Mouse (Mus musculus) heart, embryonic 13.5 days (tissue): Measurements from ENCODE around the gene 4930402F06Rik. TPM values are rescaled to one million over a fixed set of nuclear protein-coding genes. Genes with fewer than 3 reads are reported as not detected.

ENCODE experiments used
- ATAC-seq: fragments of 200-750 bp; cut with Nextera tagmentation; 2 replicates; pipeline ENCODE4 v1.8.0; 2017; ENCODE audit warnings: moderate TSS enrichment; ENCODE audit not compliant: insufficient number of reproducible peaks, low FRiP score, low TSS enrichment; ENCODE audit errors: extremely low read depth
- H3K27ac ChIP-seq: fragments of 300-500 bp; sonication (generic); replicated peaks from 2 replicates; pipeline ENCODE4 v1.5.1; 2015; ENCODE audit warnings: moderate library complexity, mild to moderate bottlenecking, inconsistent platforms
- H3K27me3 ChIP-seq: fragments of 300-500 bp; sonication (generic); replicated peaks from 2 replicates; pipeline ENCODE4 v1.6.1; 2015; ENCODE audit warnings: mild to moderate bottlenecking, inconsistent platforms
- H3K36me3 ChIP-seq: fragments of 300-500 bp; sonication (generic); 2 replicates; pipeline ENCODE4 v1.6.1; 2015; ENCODE audit warnings: mild to moderate bottlenecking, inconsistent platforms
- H3K4me1 ChIP-seq: fragments of 300-500 bp; sonication (generic); 2 replicates; pipeline ENCODE4 v1.6.1; 2015; ENCODE audit warnings: inconsistent platforms
- H3K4me2 ChIP-seq: fragments of 300-500 bp; sonication (generic); 2 replicates; pipeline ENCODE4 v1.6.1; 2015; ENCODE audit warnings: inconsistent platforms, mild to moderate bottlenecking, moderate library complexity
- H3K4me3 ChIP-seq: fragments of 300-500 bp; sonication (generic); 2 replicates; pipeline ENCODE4 v1.5.1; 2015; ENCODE audit warnings: moderate library complexity, mild to moderate bottlenecking, inconsistent platforms
- H3K9ac ChIP-seq: fragments of 300-500 bp; sonication (generic); 2 replicates; pipeline ENCODE4 v1.6.1; 2015; ENCODE audit warnings: inconsistent platforms, mild to moderate bottlenecking, moderate library complexity
- H3K9me3 ChIP-seq: fragments of 300-500 bp; sonication (generic); 2 replicates; pipeline ENCODE4 v1.6.1; 2016; ENCODE audit warnings: inconsistent platforms
- WGBS: fragments of 180-500 bp; shearing (Covaris S2); methylation state at CpG from one replicate; pipeline ENCODE4 v1.1.7; 2015; ENCODE audit warnings: mixed read lengths; 5-methylcytosine and 5-hydroxymethylcytosine counted together
- polyA plus RNA-seq: library from polyadenylated mRNA; unstranded; fragments of >200 nt; fragmentation: Nextera tagmentation; extraction: Ambion mirVana; gene quantifications from 2 replicates; pipeline ENCODE4 v1.2.1, GENCODE M21; 2015

4930402F06Rik gene
- polyA plus RNA-seq, 1 experiment from 2014 or later, result not detected

- Histone ChIP-seq H3K9ac (no peak overlapping the region), H3K27ac (no peak overlapping the region), H3K4me2 (no peak overlapping the region), H3K36me3 (no peaks in the 10 kb centered on the region), H3K27me3 (no peaks in the 10 kb centered on the region), H3K9me3 (no peaks in the 10 kb centered on the region), H3K4me3 (no peak overlapping the region), H3K4me1 (peaks cover 18% of the 10 kb centered on the region)
- WGBS, result 72% methylated on average over 6 of the region's 6 CpGs
- ATAC-seq, result no peak
Observed at GRCm38 (mm10) chr2:35338707-35339106, 58.3 kb downstream of the 4930402F06Rik start.

- H3K4me1 ChIP-seq, result peaks cover 19% of the 10 kb centered on the region
- no peaks in the 10 kb centered on the region for H3K36me3 ChIP-seq
- WGBS, result 74% methylated on average over 1 of the region's 1 CpGs
- H3K4me2 ChIP-seq, result no peak overlapping the region
- no peak overlapping the region for H3K4me3 ChIP-seq
- H3K9me3 ChIP-seq, result no peaks in the 10 kb centered on the region
- no peak overlapping the region for H3K27ac ChIP-seq
- ATAC-seq, result no peak
- no peak overlapping the region for H3K9ac ChIP-seq
- H3K27me3 ChIP-seq, result no peaks in the 10 kb centered on the region
Observed at GRCm38 (mm10) chr2:35338036-35338435, 58.9 kb downstream of the 4930402F06Rik start.

- H3K27me3 ChIP-seq, result no peaks in the 10 kb centered on the region
- no peaks in the 10 kb centered on the region for H3K36me3 ChIP-seq
- 50% methylated on average over 10 of the region's 10 CpGs for WGBS
- peaks cover 24% of the 10 kb centered on the region for H3K4me1 ChIP-seq
- peak overlapping the region; percentile 82 for H3K4me3 ChIP-seq
- H3K9ac ChIP-seq, result peak overlapping the region; percentile 79
- H3K27ac ChIP-seq, result peak overlapping the region; percentile 68
- no peak for ATAC-seq
- peak overlapping the region; percentile 98 for H3K4me2 ChIP-seq
- no peaks in the 10 kb centered on the region for H3K9me3 ChIP-seq
Observed at GRCm38 (mm10) chr2:35337419-35337818, 59.6 kb downstream of the 4930402F06Rik start.

- Histone ChIP-seq H3K27ac (peak within 1 kb of the TSS; percentile 93), H3K9me3 (no peaks in the 10 kb centered on the region), H3K4me1 (peaks cover 24% of the 10 kb centered on the region), H3K4me2 (peak within 1 kb of the TSS; percentile 98), H3K4me3 (peak within 1 kb of the TSS; percentile 82), H3K36me3 (no peaks in the 10 kb centered on the region), H3K27me3 (no peaks in the 10 kb centered on the region), H3K9ac (peak within 1 kb of the TSS; percentile 92)
- peak; percentile 95 for ATAC-seq
- under 1% methylated on average over 45 of the region's 45 CpGs for WGBS
Observed at GRCm38 (mm10) chr2:35336388-35337280, 60.3 kb downstream of the 4930402F06Rik start, which contains the start of gene Stom. Stom (minus strand) TSS chr2:35336976.

GRCm38 (mm10) chr2:35335620-35336019 lies 61.4 kb downstream of the 4930402F06Rik start:
- Histone ChIP-seq H3K9me3 (no peaks in the 10 kb centered on the region), H3K36me3 (no peaks in the 10 kb centered on the region), H3K4me3 (peak overlapping the region; percentile 82), H3K4me2 (peak overlapping the region; percentile 98), H3K4me1 (peaks cover 24% of the 10 kb centered on the region), H3K27ac (peak overlapping the region; percentile 93), H3K9ac (peak overlapping the region; percentile 92), H3K27me3 (no peaks in the 10 kb centered on the region)
- no peak for ATAC-seq
- WGBS, result 17% methylated on average over 7 of the region's 7 CpGs

GRCm38 (mm10) chr2:35333670-35334069 lies 63.3 kb downstream of the 4930402F06Rik start:
- Histone ChIP-seq H3K9ac (no peak overlapping the region), H3K36me3 (peaks cover 6% of the 10 kb centered on the region; the same call in 1 of the 2 replicates), H3K9me3 (no peaks in the 10 kb centered on the region), H3K4me3 (no peak overlapping the region), H3K4me1 (peaks cover 24% of the 10 kb centered on the region), H3K27ac (no peak overlapping the region), H3K4me2 (peak overlapping the region; percentile 98), H3K27me3 (no peaks in the 10 kb centered on the region)
- ATAC-seq, result no peak

GRCm38 (mm10) chr2:35331205-35331604 lies 65.8 kb downstream of the 4930402F06Rik start:
- H3K9ac ChIP-seq, result no peak overlapping the region
- WGBS, result 60% methylated on average over 2 of the region's 2 CpGs
- no peak overlapping the region for H3K4me2 ChIP-seq
- no peak overlapping the region for H3K4me3 ChIP-seq
- peaks cover 6% of the 10 kb centered on the region; the same call in 1 of the 2 replicates for H3K36me3 ChIP-seq
- H3K4me1 ChIP-seq, result peaks cover 33% of the 10 kb centered on the region
- H3K27ac ChIP-seq, result no peak overlapping the region
- H3K27me3 ChIP-seq, result no peaks in the 10 kb centered on the region
- ATAC-seq, result no peak
- no peaks in the 10 kb centered on the region for H3K9me3 ChIP-seq

GRCm38 (mm10) chr2:35329061-35329460 lies 67.9 kb downstream of the 4930402F06Rik start:
- Histone ChIP-seq H3K9me3 (no peaks in the 10 kb centered on the region), H3K27ac (no peak overlapping the region), H3K4me2 (no peak overlapping the region), H3K27me3 (no peaks in the 10 kb centered on the region), H3K9ac (no peak overlapping the region), H3K4me3 (no peak overlapping the region), H3K36me3 (peaks cover 6% of the 10 kb centered on the region; the same call in 1 of the 2 replicates), H3K4me1 (peaks cover 31% of the 10 kb centered on the region)
- ATAC-seq, result no peak
- WGBS, result 65% methylated on average over 2 of the region's 2 CpGs

GRCm38 (mm10) chr2:35328064-35328792 lies 68.7 kb downstream of the 4930402F06Rik start:
- Histone ChIP-seq H3K36me3 (peaks cover 8% of the 10 kb centered on the region; the same call in 1 of the 2 replicates), H3K27ac (no peak overlapping the region), H3K9me3 (no peaks in the 10 kb centered on the region), H3K27me3 (no peaks in the 10 kb centered on the region), H3K4me1 (peaks cover 40% of the 10 kb centered on the region), H3K9ac (no peak overlapping the region), H3K4me3 (no peak overlapping the region), H3K4me2 (no peak overlapping the region)
- 51% methylated on average over 11 of the region's 11 CpGs for WGBS
- ATAC-seq, result no peak

- H3K9ac ChIP-seq, result no peak overlapping the region
- H3K4me1 ChIP-seq, result peaks cover 41% of the 10 kb centered on the region
- no peak for ATAC-seq
- no peaks in the 10 kb centered on the region for H3K9me3 ChIP-seq
- H3K27me3 ChIP-seq, result no peaks in the 10 kb centered on the region
- H3K4me3 ChIP-seq, result no peak overlapping the region
- peaks cover 8% of the 10 kb centered on the region; the same call in 1 of the 2 replicates for H3K36me3 ChIP-seq
- no peak overlapping the region for H3K27ac ChIP-seq
- whole genome bisulfite sequencing, result 51% methylated on average over 10 of the region's 10 CpGs
- H3K4me2 ChIP-seq, result no peak overlapping the region
Observed at GRCm38 (mm10) chr2:35327583-35327982, 69.4 kb downstream of the 4930402F06Rik start.

- WGBS, result 70% methylated on average over 1 of the region's 1 CpGs
- peaks cover 47% of the 10 kb centered on the region for H3K4me1 ChIP-seq
- no peak for ATAC-seq
Observed at GRCm38 (mm10) chr2:35326931-35327330, 70.0 kb downstream of the 4930402F06Rik start.

More at GRCm38 (mm10) chr2:35326931-35327330, 70.0 kb downstream of the 4930402F06Rik start:
- H3K27me3 ChIP-seq, result no peaks in the 10 kb centered on the region
- no peak overlapping the region for H3K27ac ChIP-seq
- H3K4me2 ChIP-seq, result no peak overlapping the region
- H3K9me3 ChIP-seq, result no peaks in the 10 kb centered on the region
- H3K36me3 ChIP-seq, result peaks cover 9% of the 10 kb centered on the region; the same call in 1 of the 2 replicates
- no peak overlapping the region for H3K4me3 ChIP-seq
- no peak overlapping the region for H3K9ac ChIP-seq
